Mouse (Mus musculus) layer of hippocampus, postnatal 25 days (tissue): ENCODE data around the gene Zfp787. TPM values are rescaled to one million over a fixed set of nuclear protein-coding genes. Genes with fewer than 3 reads are reported as not detected.
A peak's percentile ranks its signal among the peaks of the same experiment; 100 is the strongest.

ENCODE experiments used
- DNase-seq, 2 experiments: peaks; one replicate each; pipeline ENCODE4 v3.0.0; 2022; ENCODE audit warnings: mixed read lengths in 2 of 2, low spot score in 1 of 2; ENCODE audit errors: extremely low spot score in 1 of 2
- total RNA-seq, 2 experiments: library from RNA; stranded (reverse); gene quantifications; 2 replicates each; pipeline ENCODE4 v1.2.3; 2021

The Zfp787 gene
- total RNA-seq, 2 experiments from 2014 or later: 25.5 to 28.2 TPM

- no peak for DNase-seq
These were observed 13.6 kb upstream of the Zfp787 start for GRCm38 (mm10) chr7:6169403-6169802.

- no peak for DNase-seq
These were observed 8.9 kb upstream of the Zfp787 start for GRCm38 (mm10) chr7:6164671-6165070.

- no peak for DNase-seq
These were observed 6.4 kb upstream of the Zfp787 start for GRCm38 (mm10) chr7:6162172-6162571.

- DNase-seq: no peak
These were observed 5.7 kb upstream of the Zfp787 start for GRCm38 (mm10) chr7:6161541-6161940.

GRCm38 (mm10) chr7:6159604-6160003 is 3.8 kb upstream of the Zfp787 start:
- DNase-seq: no peak

- no peak for DNase-seq
These were observed 1.7 kb upstream of the Zfp787 start for GRCm38 (mm10) chr7:6157479-6157878.

GRCm38 (mm10) chr7:6156901-6157472 is 1.2 kb upstream of the Zfp787 start:
- DNase-seq: no peak

- DNase-seq: peak; percentile 80 to 87
These were observed 545 bp downstream of the Zfp787 start for GRCm38 (mm10) chr7:6155031-6155872.

GRCm38 (mm10) chr7:6154164-6154563 is 1.6 kb downstream of the Zfp787 start:
- no peak for DNase-seq

GRCm38 (mm10) chr7:6153131-6153530 is 2.7 kb downstream of the Zfp787 start:
- no peak for DNase-seq

GRCm38 (mm10) chr7:6152036-6152435 is 3.8 kb downstream of the Zfp787 start:
- DNase-seq: no peak

- DNase-seq: no peak
These were observed 4.5 kb downstream of the Zfp787 start for GRCm38 (mm10) chr7:6151266-6151665.

GRCm38 (mm10) chr7:6147688-6148087 is 8.1 kb downstream of the Zfp787 start:
- DNase-seq: no peak

- no peak for DNase-seq
These were observed 8.8 kb downstream of the Zfp787 start for GRCm38 (mm10) chr7:6146982-6147325.

GRCm38 (mm10) chr7:6146194-6146981 is 9.4 kb downstream of the Zfp787 start:
- no peak for DNase-seq

GRCm38 (mm10) chr7:6145423-6146188 is 10.2 kb downstream of the Zfp787 start:
- DNase-seq: no peak

- DNase-seq: no peak
These were observed 11.7 kb downstream of the Zfp787 start for GRCm38 (mm10) chr7:6143991-6144531.

GRCm38 (mm10) chr7:6139295-6139694 is 16.5 kb downstream of the Zfp787 start:
- DNase-seq: no peak

- no peak for DNase-seq
These were observed 19.3 kb downstream of the Zfp787 start for GRCm38 (mm10) chr7:6136497-6136896.

GRCm38 (mm10) chr7:6132646-6133045 is 23.2 kb downstream of the Zfp787 start:
- DNase-seq: no peak
